Mouse (Mus musculus): ENCODE results near the gene Lrrc27.

- TF ChIP-seq POLR2A (IDR thresholded peaks at IDR 0.05; ENCODE audit: insufficient read depth, low read length) (no peak), CTCF (IDR thresholded peaks at IDR 0.05; ENCODE audit: low read depth, low read length) (no peak)
Observed at GRCm38 (mm10) chr7:139164410-139164809, 48.4 kb upstream of the Lrrc27 start.
